Mouse (Mus musculus): Measurements from ENCODE around the gene Rabl3. TPM values are rescaled to one million over a fixed set of nuclear protein-coding genes. Genes with fewer than 3 reads are reported as not detected.
A peak's percentile ranks its signal among the peaks of the same experiment; 100 is the strongest.

Gene Rabl3
- total RNA-seq, 1 experiment = 8.3 TPM

DNA sequence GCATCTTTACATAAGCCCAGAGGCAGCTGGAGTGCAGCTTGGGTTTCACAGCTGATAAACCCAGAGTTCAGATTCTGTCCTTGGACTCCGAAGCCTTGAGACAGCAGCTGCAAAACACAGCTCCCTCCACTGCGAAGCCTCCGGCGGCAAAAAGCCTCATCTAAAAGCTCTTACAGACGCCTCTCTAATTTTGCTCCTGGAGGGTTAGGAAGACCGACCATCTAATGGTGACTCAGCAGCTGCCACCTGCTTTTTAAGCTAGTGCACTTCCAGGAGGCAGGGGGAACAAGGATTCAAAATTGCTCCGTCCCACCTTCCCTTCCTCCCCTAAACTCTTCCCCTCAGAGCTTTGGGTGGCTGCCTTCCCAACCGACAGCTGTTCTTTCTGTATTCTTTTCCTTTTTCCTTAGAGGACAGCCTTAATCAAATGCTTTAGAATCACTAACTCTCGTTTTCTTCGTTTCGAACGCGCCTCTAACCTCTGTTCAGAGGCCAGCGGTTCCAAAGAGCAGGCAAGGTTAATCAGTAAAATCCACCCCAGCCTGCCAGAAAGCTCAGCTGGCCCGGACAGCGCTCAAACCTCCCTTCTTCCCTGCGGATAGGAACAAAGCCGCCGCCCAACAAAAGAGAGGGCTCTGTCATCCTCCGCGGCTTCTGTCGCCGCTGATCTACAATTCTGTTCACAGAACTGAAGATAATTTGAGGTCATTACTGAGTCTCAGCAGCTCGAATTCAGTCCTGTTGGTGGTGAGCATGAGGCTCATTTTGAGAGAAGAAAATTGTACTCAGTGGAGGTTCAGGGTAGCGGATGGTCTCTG lies 44.7 kb downstream of the Rabl3 start:
- in situ Hi-C loops (cut with MboI; ENCODE audit: low sequenced_read_pairs in 2 of 2, unreplicated experiment in 2 of 2) = no loop called here
- no peak overlapping the region for H3K9ac ChIP-seq (ENCODE audit: insufficient read depth, low read depth, low read length, poor library complexity, severe bottlenecking)
- no peaks in the 10 kb centered on the region for H3K9me3 ChIP-seq (ENCODE audit: control insufficient read depth, insufficient read depth, low read depth, low read length)

DNA sequence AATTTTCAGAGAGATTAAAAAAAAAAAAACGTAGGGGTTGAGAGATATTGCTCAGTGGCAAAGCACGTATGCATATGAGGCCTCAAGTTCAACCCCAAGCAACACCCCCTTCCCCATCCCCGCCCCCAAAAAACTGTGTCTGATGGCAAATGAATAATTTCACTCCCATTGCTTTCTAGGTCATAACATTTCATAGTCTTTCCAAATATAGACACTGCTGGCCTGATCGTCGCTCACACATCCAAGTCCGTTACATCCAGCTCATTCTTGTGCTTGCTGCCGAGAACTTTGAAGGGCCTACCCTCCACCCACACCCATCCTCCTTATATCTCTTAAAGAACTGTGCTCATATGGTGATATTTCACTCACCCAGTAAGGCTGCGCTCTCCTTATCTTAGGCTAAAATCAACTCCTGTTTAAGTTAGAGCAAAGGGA lies 45.5 kb downstream of the Rabl3 start:
- TF ChIP-seq ZC3H11A (IDR thresholded peaks at IDR 0.05; ENCODE audit: borderline replicate concordance, low read depth, low read length) (no peak), HCFC1 (IDR thresholded peaks at IDR 0.05; ENCODE audit: borderline replicate concordance, insufficient read depth, low read length) (no peak), MAFK (IDR thresholded peaks at IDR 0.05; ENCODE audit: insufficient read depth, low read depth, low read length) (no peak)
- in situ Hi-C loops (cut with MboI; ENCODE audit: low sequenced_read_pairs in 2 of 2, unreplicated experiment in 2 of 2) = no loop called here
- Histone ChIP-seq H3K9ac (ENCODE audit: insufficient read depth, low read depth, low read length, poor library complexity, severe bottlenecking) (no peak overlapping the region), H3K27ac (ENCODE audit: insufficient read depth, low read depth, low read length, poor library complexity, severe bottlenecking) (no peak overlapping the region), H3K9me3 (ENCODE audit: control insufficient read depth, insufficient read depth, low read depth, low read length) (no peaks in the 10 kb centered on the region), H3K36me3 (ENCODE audit: control insufficient read depth, insufficient read depth, low read length, poor library complexity, severe bottlenecking) (no peaks in the 10 kb centered on the region), H3K4me3 (ENCODE audit: insufficient read depth in 1 of 2, low read depth in 1 of 2, low read length in 2 of 2, poor library complexity in 1 of 2, severe bottlenecking in 1 of 2) (no peak overlapping the region), H3K4me1 (ENCODE audit: control insufficient read depth in 2 of 2, insufficient read depth in 2 of 2, low read length in 2 of 2, poor library complexity in 1 of 2) (no peaks in the 10 kb centered on the region)
- DNase-seq (ENCODE audit: low read depth, low spot score) = no peak

More for the DNA sequence above, 44.7 kb downstream of the Rabl3 start:
- Histone ChIP-seq H3K36me3 (ENCODE audit: control insufficient read depth, insufficient read depth, low read length, poor library complexity, severe bottlenecking) (no peaks in the 10 kb centered on the region), H3K27ac (ENCODE audit: insufficient read depth, low read depth, low read length, poor library complexity, severe bottlenecking) (no peak overlapping the region), H3K4me3 (ENCODE audit: insufficient read depth in 1 of 2, low read depth in 1 of 2, low read length in 2 of 2, poor library complexity in 1 of 2, severe bottlenecking in 1 of 2) (peak overlapping the region in 1 of 2 experiments; percentile 33; a peak in 2 of 4 replicates), H3K4me1 (ENCODE audit: control insufficient read depth in 2 of 2, insufficient read depth in 2 of 2, low read length in 2 of 2, poor library complexity in 1 of 2) (no peaks in the 10 kb centered on the region)
- DNase-seq (ENCODE audit: low read depth, low spot score) = peak; percentile 19
- TF ChIP-seq ZC3H11A (IDR thresholded peaks at IDR 0.05; ENCODE audit: borderline replicate concordance, low read depth, low read length) (no peak), MAFK (IDR thresholded peaks at IDR 0.05; ENCODE audit: insufficient read depth, low read depth, low read length) (peak; percentile 10; the same call in 1 of the 2 replicates), CHD2 (IDR thresholded peaks at IDR 0.05; ENCODE audit: low read depth, low read length) (no peak), HCFC1 (IDR thresholded peaks at IDR 0.05; ENCODE audit: borderline replicate concordance, insufficient read depth, low read length) (no peak), ZNF384 (IDR thresholded peaks at IDR 0.05; ENCODE audit: low read depth, low read length) (no peak)

DNA sequence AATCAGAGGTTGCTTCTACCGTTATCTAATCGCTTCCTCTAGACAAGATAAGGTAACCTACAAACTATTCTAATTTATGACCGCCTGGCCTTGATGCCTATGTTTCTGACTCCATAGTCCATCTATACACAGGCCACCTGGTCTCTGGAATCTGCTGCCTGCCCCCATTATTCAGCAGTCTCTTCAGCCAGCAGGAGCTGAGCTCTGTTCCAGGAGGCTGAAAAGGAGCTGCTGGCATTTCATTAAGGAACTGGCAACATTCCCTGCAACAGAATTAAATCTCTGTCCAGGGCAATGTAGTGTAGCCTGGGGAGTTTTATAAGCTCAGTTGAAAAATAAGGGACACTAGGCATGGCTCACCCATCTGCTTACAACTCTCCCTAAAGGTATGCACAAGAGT lies 51.2 kb downstream of the Rabl3 start:
- DNase-seq (ENCODE audit: low read depth, low spot score) = no peak
- in situ Hi-C loops (cut with MboI; ENCODE audit: low sequenced_read_pairs in 2 of 2, unreplicated experiment in 2 of 2) = no loop called here
- Histone ChIP-seq H3K27ac (ENCODE audit: insufficient read depth, low read depth, low read length, poor library complexity, severe bottlenecking) (no peak overlapping the region), H3K36me3 (ENCODE audit: control insufficient read depth, insufficient read depth, low read length, poor library complexity, severe bottlenecking) (no peaks in the 10 kb centered on the region), H3K4me3 (ENCODE audit: insufficient read depth in 1 of 2, low read depth in 1 of 2, low read length in 2 of 2, poor library complexity in 1 of 2, severe bottlenecking in 1 of 2) (no peak overlapping the region), H3K9ac (ENCODE audit: insufficient read depth, low read depth, low read length, poor library complexity, severe bottlenecking) (no peak overlapping the region), H3K4me1 (ENCODE audit: control insufficient read depth in 2 of 2, insufficient read depth in 2 of 2, low read length in 2 of 2, poor library complexity in 1 of 2) (no peaks in the 10 kb centered on the region), H3K9me3 (ENCODE audit: control insufficient read depth, insufficient read depth, low read depth, low read length) (no peaks in the 10 kb centered on the region)
- TF ChIP-seq HCFC1 (IDR thresholded peaks at IDR 0.05; ENCODE audit: borderline replicate concordance, insufficient read depth, low read length) = no peak
- TF ChIP-seq ZC3H11A (IDR thresholded peaks at IDR 0.05; ENCODE audit: borderline replicate concordance, low read depth, low read length) = no peak
- TF ChIP-seq MAFK (IDR thresholded peaks at IDR 0.05; ENCODE audit: insufficient read depth, low read depth, low read length) = no peak
- TF ChIP-seq CHD2 (IDR thresholded peaks at IDR 0.05; ENCODE audit: low read depth, low read length) = no peak
- TF ChIP-seq ZNF384 (IDR thresholded peaks at IDR 0.05; ENCODE audit: low read depth, low read length) = no peak

DNA sequence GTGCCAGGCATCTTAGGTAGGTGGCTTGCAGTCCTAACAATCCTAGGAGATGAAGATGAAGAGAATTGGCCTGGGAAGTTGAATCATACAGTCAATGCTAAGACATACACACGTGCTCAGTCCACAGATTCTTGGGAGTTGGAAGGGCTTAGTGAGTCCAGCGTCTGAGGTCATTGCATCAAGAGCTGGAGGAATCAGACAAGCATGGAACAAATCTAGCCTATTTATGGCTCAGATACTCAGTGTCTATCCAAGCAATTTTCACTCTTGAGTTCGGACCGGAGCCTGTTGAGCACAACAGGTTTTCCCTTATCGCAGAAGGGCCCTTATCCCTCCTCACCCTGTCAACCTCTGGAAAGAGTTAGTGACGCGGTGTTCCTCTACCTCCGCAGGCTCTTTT lies 51.9 kb downstream of the Rabl3 start:
- Histone ChIP-seq H3K9me3 (ENCODE audit: control insufficient read depth, insufficient read depth, low read depth, low read length) (no peaks in the 10 kb centered on the region), H3K27ac (ENCODE audit: insufficient read depth, low read depth, low read length, poor library complexity, severe bottlenecking) (no peak overlapping the region), H3K4me1 (ENCODE audit: control insufficient read depth in 2 of 2, insufficient read depth in 2 of 2, low read length in 2 of 2, poor library complexity in 1 of 2) (no peaks in the 10 kb centered on the region), H3K4me3 (ENCODE audit: insufficient read depth in 1 of 2, low read depth in 1 of 2, low read length in 2 of 2, poor library complexity in 1 of 2, severe bottlenecking in 1 of 2) (no peak overlapping the region), H3K9ac (ENCODE audit: insufficient read depth, low read depth, low read length, poor library complexity, severe bottlenecking) (no peak overlapping the region), H3K36me3 (ENCODE audit: control insufficient read depth, insufficient read depth, low read length, poor library complexity, severe bottlenecking) (no peaks in the 10 kb centered on the region)
- in situ Hi-C loops (cut with MboI; ENCODE audit: low sequenced_read_pairs in 2 of 2, unreplicated experiment in 2 of 2) = no loop called here
- DNase-seq (ENCODE audit: low read depth, low spot score) = no peak
- no peak for TF ChIP-seq ZC3H11A (IDR thresholded peaks at IDR 0.05; ENCODE audit: borderline replicate concordance, low read depth, low read length)
- TF ChIP-seq MAFK (IDR thresholded peaks at IDR 0.05; ENCODE audit: insufficient read depth, low read depth, low read length) = no peak
- TF ChIP-seq CHD2 (IDR thresholded peaks at IDR 0.05; ENCODE audit: low read depth, low read length) = no peak
- no peak for TF ChIP-seq HCFC1 (IDR thresholded peaks at IDR 0.05; ENCODE audit: borderline replicate concordance, insufficient read depth, low read length)
- TF ChIP-seq ZNF384 (IDR thresholded peaks at IDR 0.05; ENCODE audit: low read depth, low read length) = no peak

All from ES-E14 (cell line).